Mouse (Mus musculus) splenic B cell, adult 2 months (primary cell): Measurements from ENCODE around the gene Rnf167.

Source experiments
- DNase-seq: peaks from one replicate; pipeline ENCODE4 v3.0.0-alpha.2; 2011; ENCODE audit warnings: low read depth, low spot score
- H3K27me3 ChIP-seq: 2 replicates; pipeline ENCODE4 v1.6.1; 2012; ENCODE audit warnings: mild to moderate bottlenecking, low read length, moderate library complexity, mixed read lengths; ENCODE audit not compliant: control insufficient read depth, poor library complexity, insufficient read depth, severe bottlenecking
- H3K36me3 ChIP-seq: 2 replicates; pipeline ENCODE4 v1.6.1; 2012; ENCODE audit warnings: mild to moderate bottlenecking, low read length, moderate library complexity, mixed read lengths; ENCODE audit not compliant: control insufficient read depth, poor library complexity, insufficient read depth, severe bottlenecking

The Rnf167 gene

GRCm38 (mm10) chr11:70646259-70646555 lies 828 bp upstream of the Rnf167 start:
- peaks cover 10% of the 10 kb centered on the region for H3K36me3 ChIP-seq
- no peak for DNase-seq

GRCm38 (mm10) chr11:70647716-70648420 lies 833 bp downstream of the Rnf167 start:
- H3K36me3 ChIP-seq = peaks cover 19% of the 10 kb centered on the region
- peak; percentile 40 for DNase-seq

More at GRCm38 (mm10) chr11:70646259-70646555, 828 bp upstream of the Rnf167 start:
- H3K27me3 ChIP-seq = no peaks in the 10 kb centered on the region

DNA sequence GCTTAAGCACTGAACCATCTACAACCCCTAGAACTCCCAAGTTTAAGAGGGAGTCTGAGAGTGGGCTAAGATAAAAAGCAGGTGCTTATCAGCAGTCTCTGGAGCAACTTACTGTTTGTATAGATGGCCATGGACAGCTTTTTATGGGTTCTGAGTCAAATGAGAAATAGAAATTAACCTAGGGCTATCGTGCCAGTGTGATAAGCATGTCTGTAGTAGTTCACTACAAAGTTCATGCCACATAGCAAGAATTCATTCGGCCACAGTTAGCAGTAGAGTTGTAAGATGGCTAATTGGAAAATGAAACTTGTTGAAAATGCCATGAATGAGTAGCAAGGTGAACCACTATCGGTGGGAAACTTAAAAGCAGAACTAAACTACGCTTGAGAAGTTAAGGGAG lies 1.5 kb downstream of the Rnf167 start:
- peak; percentile 77 for DNase-seq
- no peaks in the 10 kb centered on the region for H3K27me3 ChIP-seq
- H3K36me3 ChIP-seq = peaks cover 19% of the 10 kb centered on the region

More at GRCm38 (mm10) chr11:70647716-70648420, 833 bp downstream of the Rnf167 start:
- no peaks in the 10 kb centered on the region for H3K27me3 ChIP-seq

GRCm38 (mm10) chr11:70649185-70649734 lies 2.2 kb downstream of the Rnf167 start:
- Histone ChIP-seq H3K36me3 (peaks cover 18% of the 10 kb centered on the region), H3K27me3 (no peaks in the 10 kb centered on the region)
- no peak for DNase-seq

DNA sequence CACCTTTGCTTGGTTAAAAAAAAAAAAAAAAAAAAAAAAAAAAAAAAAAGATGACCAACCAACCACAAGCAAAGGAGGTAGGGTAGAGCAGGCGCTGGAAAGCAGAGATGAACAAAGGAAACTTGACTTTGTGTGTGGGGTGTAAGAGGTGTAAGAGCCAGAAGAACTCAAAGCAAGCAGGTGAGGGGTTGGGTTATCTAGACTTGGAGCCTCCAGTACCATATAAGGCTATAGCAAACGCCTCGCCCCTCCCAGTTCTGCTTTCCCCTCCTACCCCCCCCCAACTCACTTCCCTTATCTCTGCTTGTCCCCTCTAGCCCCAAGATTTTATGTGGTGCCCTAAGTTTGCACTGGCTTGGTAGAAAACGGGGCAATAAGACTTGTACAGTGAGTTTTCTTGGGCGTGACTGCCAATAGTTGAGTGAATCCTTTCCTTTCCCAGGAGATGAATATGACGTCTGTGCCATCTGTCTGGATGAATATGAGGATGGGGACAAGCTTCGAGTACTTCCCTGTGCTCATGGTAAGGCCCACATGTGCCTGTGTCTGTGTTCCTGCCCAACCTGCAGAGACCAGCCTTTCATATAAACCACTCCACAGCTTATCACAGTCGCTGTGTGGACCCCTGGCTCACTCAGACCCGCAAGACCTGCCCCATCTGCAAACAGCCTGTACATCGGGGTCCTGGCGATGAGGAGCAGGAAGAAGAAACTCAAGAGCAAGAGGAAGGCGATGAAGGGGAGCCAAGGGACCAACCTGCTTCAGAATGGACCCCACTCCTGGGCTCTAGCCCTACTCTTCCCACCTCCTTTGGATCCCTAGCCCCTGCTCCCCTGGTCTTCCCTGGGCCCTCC lies 3.5 kb downstream of the Rnf167 start:
- H3K27me3 ChIP-seq = no peaks in the 10 kb centered on the region
- peak; percentile 90 for DNase-seq

DNA sequence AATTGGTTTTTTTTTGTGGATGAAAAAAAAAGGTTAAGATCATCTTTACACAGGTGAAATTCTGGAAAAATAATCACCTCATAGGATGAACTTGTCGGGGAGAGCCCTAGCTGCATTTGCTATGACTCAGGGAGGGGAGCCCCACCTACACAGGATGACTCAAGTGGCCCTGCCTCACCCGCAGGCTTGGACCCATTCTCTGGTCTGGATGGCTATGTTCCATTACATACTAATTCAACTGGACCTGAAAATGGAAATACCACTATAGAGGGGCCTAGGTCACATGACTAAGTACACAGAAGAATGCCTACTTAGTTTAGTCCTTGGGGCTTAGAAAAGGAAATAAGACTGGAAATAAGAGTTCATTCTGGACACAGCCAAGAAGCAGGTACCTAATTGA lies 4.4 kb downstream of the Rnf167 start:
- DNase-seq = peak; percentile 52
- no peaks in the 10 kb centered on the region for H3K27me3 ChIP-seq

More for the DNA sequence above, 3.5 kb downstream of the Rnf167 start:
- peaks cover 14% of the 10 kb centered on the region for H3K36me3 ChIP-seq

DNA sequence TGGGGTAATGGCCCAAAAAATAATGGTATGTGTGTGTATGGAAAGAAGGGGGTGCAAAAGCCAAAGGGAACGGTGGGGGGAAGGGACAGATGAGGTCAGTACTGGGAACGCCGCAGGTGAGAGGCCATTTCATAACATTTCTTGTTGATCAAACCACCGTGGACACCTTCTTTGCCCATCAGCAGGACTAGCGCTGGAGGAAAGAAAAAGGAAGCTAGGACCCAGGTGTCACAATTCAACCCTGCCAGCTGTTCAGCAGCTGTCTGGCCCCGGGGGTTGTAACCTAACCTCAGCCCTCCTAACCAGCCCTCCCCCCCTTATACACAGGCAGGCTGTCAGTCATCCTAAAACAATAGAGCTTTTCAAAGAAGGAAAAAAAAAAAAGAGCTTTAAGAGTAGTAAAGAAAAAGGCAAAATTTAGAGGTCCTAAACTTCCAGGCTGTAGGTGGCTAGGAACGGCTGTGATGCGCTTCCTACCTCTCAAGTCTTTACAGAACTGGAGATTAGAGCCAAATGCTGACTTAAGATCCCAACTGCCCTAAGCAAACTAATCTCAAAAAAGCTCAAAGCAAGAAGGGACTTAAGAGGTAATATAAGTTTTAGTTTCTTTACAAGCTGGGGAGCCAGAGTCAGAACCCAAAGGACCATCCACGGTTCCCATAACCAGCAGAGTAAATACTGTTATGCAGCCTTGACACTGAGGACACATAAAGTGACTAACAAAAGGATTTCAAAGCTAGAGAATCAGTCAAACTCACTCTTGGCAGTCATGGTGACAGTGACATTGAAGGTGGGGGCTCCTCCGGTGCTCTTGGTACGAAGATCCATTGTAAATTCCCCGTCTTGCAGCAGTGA lies 5.2 kb downstream of the Rnf167 start:
- Histone ChIP-seq H3K27me3 (no peaks in the 10 kb centered on the region), H3K36me3 (peaks cover 14% of the 10 kb centered on the region)
- DNase-seq = peak; percentile 44

More for the DNA sequence above, 4.4 kb downstream of the Rnf167 start:
- peaks cover 14% of the 10 kb centered on the region for H3K36me3 ChIP-seq

DNA sequence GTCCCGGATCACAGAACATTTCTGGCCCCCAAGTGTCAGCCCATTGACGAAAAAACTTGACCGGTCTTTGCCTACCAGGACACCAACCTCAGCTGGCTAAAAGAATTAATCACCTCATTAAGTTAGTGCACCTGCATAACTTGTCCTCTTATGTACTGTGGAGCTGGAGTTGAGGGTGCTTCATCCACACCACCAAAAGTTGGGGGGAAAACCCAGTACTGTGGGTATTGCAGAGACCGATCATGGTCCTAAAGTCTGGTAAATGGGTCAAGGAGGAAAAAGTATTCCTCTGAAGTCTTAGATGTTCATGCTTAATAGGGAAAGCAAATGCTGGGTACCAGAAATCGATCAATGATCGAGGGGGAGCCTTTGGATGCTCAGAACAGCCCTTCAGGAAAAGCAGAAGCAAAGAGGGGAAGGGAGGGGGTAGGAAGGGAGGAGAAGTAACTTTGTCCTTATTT lies 5.9 kb downstream of the Rnf167 start:
- no peak for DNase-seq
- Histone ChIP-seq H3K27me3 (no peaks in the 10 kb centered on the region), H3K36me3 (peaks cover 14% of the 10 kb centered on the region)

- no peaks in the 10 kb centered on the region for H3K27me3 ChIP-seq
- peaks cover 14% of the 10 kb centered on the region for H3K36me3 ChIP-seq
- DNase-seq = peak; percentile 72
Measured at GRCm38 (mm10) chr11:70653345-70654197, 6.5 kb downstream of the Rnf167 start.

DNA sequence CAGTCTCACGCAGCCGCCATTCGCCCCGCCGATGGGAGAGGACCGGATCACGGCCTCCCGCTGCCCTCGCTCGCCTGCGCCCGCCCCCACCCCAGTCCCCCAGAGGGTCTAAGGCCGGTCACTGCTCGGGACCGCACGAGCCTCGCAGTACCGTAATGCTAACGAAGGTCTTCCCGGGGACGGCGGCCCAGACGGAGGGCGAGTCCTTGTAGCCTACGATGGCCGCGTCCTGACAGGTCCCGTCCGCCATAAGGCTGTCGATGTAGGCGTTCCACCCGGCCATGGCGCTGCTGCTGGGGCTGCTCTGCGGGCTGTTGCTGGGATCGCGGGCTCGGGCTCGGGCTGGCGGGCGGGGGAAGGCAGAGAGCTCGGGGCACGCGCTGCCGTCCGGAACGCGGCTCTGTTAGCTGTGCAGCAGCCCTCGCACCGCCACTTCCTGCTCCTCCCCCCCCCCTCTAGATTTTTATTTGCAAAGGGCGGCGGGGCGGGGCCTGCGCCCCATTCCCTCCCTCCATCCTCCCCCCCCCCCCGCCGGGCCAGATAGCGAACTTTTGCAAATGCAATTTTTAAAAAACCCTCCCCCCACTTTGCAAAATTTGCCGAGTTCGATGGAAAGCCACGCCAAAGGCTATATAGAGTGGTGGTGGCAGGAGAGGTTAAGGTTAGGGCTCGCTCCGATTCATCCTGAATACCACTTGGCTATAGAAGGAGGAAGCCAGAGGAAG lies 7.3 kb downstream of the Rnf167 start, which contains the start of gene Pfn1:
TSS of gene Pfn1 (minus strand) at position 447 of the 725 bp plus-strand sequence.
- DNase-seq = peak; percentile 92
- Histone ChIP-seq H3K27me3 (no peaks in the 10 kb centered on the region), H3K36me3 (peaks cover 14% of the 10 kb centered on the region)

DNA sequence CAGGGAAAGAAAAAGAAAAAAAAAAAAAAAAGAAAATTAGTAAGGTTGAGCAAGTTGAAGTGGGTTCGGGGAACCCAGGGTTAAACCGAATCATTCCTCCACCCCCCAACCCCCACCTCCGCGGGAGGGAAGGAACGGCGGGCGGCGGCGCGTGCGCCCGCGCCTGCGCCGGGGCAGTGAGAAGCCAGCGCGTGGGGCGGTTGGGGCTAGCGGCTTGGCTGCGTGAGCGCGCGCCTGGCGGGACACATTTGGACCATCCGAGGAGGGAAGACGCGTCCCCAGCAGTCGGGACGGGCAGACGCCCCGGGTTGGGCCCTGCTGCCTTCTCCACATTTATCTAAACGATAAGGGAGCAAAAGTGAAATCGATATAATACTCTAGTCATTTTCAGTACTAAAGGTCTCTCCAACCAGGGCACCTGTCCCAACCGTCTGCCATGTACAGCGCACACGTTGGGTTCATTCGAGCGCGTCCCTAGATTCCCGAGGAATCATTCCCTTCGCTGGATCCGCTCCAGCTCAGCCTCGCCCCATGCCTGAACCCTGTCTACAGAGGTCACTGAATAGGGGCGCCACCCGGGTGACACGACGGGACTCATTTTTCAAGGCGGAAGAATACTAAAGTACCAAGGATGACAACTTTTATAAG lies 8.0 kb downstream of the Rnf167 start:
- Histone ChIP-seq H3K36me3 (peaks cover 14% of the 10 kb centered on the region), H3K27me3 (no peaks in the 10 kb centered on the region)
- DNase-seq = peak; percentile 87

- Histone ChIP-seq H3K36me3 (peaks cover 13% of the 10 kb centered on the region), H3K27me3 (no peaks in the 10 kb centered on the region)
- no peak for DNase-seq
Measured at GRCm38 (mm10) chr11:70655571-70656455, 8.8 kb downstream of the Rnf167 start.
